Mouse (Mus musculus) neural tube, embryonic 14.5 days (tissue): ENCODE data around the gene Naa15. TPM values are rescaled to one million over a fixed set of nuclear protein-coding genes. Genes with fewer than 3 reads are reported as not detected.
A peak's percentile ranks its signal among the peaks of the same experiment; 100 is the strongest.

Source experiments
- ATAC-seq: fragments of 200-750 bp; cut with Nextera tagmentation; 2 replicates; pipeline ENCODE4 v1.8.0; 2017; ENCODE audit warnings: low read depth, mild to moderate bottlenecking, moderate TSS enrichment, moderate library complexity
- H3K27ac ChIP-seq: fragments of 300-500 bp; sonication (generic); 2 replicates; pipeline ENCODE4 v1.5.1; 2014; ENCODE audit warnings: low read depth, mild to moderate bottlenecking, control low read depth, low read length, moderate library complexity, mixed read lengths
- H3K27me3 ChIP-seq: fragments of 300-500 bp; sonication (generic); 2 replicates; pipeline ENCODE4 v1.6.1; 2014; ENCODE audit warnings: low read length; ENCODE audit not compliant: control insufficient read depth, insufficient read depth
- H3K36me3 ChIP-seq: fragments of 300-500 bp; sonication (generic); 2 replicates; pipeline ENCODE4 v1.6.1; 2014; ENCODE audit warnings: low read length, mixed read lengths; ENCODE audit not compliant: control insufficient read depth, insufficient read depth
- H3K4me1 ChIP-seq: fragments of 300-500 bp; sonication (generic); 2 replicates; pipeline ENCODE4 v1.6.1; 2014; ENCODE audit warnings: low read length; ENCODE audit not compliant: control insufficient read depth, insufficient read depth
- H3K4me2 ChIP-seq: fragments of 300-500 bp; sonication (generic); 2 replicates; pipeline ENCODE4 v1.6.1; 2014; ENCODE audit warnings: mild to moderate bottlenecking, low read depth, low read length, control low read depth
- H3K4me3 ChIP-seq: fragments of 300-500 bp; sonication (generic); 2 replicates; pipeline ENCODE4 v1.5.1; 2014; ENCODE audit warnings: low read depth, low read length, control low read depth, mixed read lengths
- H3K9ac ChIP-seq: fragments of 300-500 bp; sonication (generic); replicated peaks from 2 replicates; pipeline ENCODE4 v1.6.1; 2014; ENCODE audit warnings: low read depth, mild to moderate bottlenecking, control low read depth, low read length, mixed read lengths
- H3K9me3 ChIP-seq: fragments of 300-500 bp; sonication (generic); 2 replicates; pipeline ENCODE4 v1.6.1; 2016; ENCODE audit warnings: low read length; ENCODE audit not compliant: control insufficient read depth
- WGBS: fragments of 180-500 bp; shearing (Covaris S2); extraction: QIAGEN DNeasy Blood & Tissue Kit; methylation state at CpG from one replicate; pipeline ENCODE4 v1.1.7; 2014; 5-methylcytosine and 5-hydroxymethylcytosine counted together
- polyA plus RNA-seq: library from polyadenylated mRNA; unstranded; fragments of >200 nt; fragmentation: Nextera tagmentation; extraction: Ambion mirVana; gene quantifications from 2 replicates; pipeline ENCODE4 v1.2.1, GENCODE M21; 2014

The Naa15 gene
- polyA plus RNA-seq, 1 experiment from 2014 or later, result 37.2 TPM

DNA sequence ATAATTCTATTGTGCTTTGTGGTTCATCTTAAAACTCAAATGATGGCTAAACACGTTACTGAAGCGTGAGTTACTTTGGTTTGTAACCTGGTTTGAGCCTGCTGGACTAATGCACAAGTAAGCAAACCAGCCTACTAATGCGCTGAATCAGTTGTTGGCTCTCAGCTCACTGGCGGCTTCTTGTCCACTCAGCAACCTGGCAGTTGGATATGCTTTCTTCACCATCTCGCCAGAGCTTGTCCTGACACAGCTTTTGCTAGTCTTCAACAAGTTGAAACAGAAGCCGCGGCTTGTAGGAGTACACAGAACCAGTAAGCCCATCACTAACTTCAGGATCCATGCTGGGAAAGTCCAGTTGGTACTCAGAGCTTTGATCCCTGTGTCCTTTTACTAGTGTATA is 2.5 kb upstream of the Naa15 start:
- WGBS, result 96% methylated on average over 7 of the region's 7 CpGs
- no peak for ATAC-seq

GRCm38 (mm10) chr3:51413276-51413675 is 1.7 kb upstream of the Naa15 start:
- H3K9me3 ChIP-seq, result no peaks in the 10 kb centered on the region
- WGBS, result 94% methylated on average over 1 of the region's 1 CpGs
- ATAC-seq, result no peak
- H3K4me2 ChIP-seq, result no peak overlapping the region
- H3K4me1 ChIP-seq, result peaks cover 16% of the 10 kb centered on the region
- H3K9ac ChIP-seq, result no peak overlapping the region
- no peak overlapping the region for H3K4me3 ChIP-seq
- no peaks in the 10 kb centered on the region for H3K36me3 ChIP-seq
- H3K27me3 ChIP-seq, result no peaks in the 10 kb centered on the region
- H3K27ac ChIP-seq, result no peak overlapping the region

More for the DNA sequence above, 2.5 kb upstream of the Naa15 start:
- H3K9me3 ChIP-seq, result no peaks in the 10 kb centered on the region
- H3K9ac ChIP-seq, result no peak overlapping the region
- no peak overlapping the region for H3K27ac ChIP-seq
- no peaks in the 10 kb centered on the region for H3K36me3 ChIP-seq
- H3K27me3 ChIP-seq, result no peaks in the 10 kb centered on the region
- peaks cover 14% of the 10 kb centered on the region for H3K4me1 ChIP-seq
- H3K4me2 ChIP-seq, result no peak overlapping the region
- H3K4me3 ChIP-seq, result no peak overlapping the region

GRCm38 (mm10) chr3:51416073-51416363 is 1.1 kb downstream of the Naa15 start:
- H3K4me3 ChIP-seq, result peak overlapping the region; percentile 88
- peak overlapping the region; percentile 89 for H3K27ac ChIP-seq
- peak overlapping the region; percentile 96 for H3K4me2 ChIP-seq
- peak overlapping the region; percentile 95 for H3K9ac ChIP-seq
- 0% methylated on average over 29 of the region's 30 CpGs for WGBS
- no peaks in the 10 kb centered on the region for H3K9me3 ChIP-seq
- H3K4me1 ChIP-seq, result peaks cover 19% of the 10 kb centered on the region
- H3K36me3 ChIP-seq, result no peaks in the 10 kb centered on the region
- ATAC-seq, result peak; percentile 75
- H3K27me3 ChIP-seq, result no peaks in the 10 kb centered on the region

GRCm38 (mm10) chr3:51416364-51417134 is 1.6 kb downstream of the Naa15 start:
- ATAC-seq, result peak; percentile 54
- H3K4me2 ChIP-seq, result peak overlapping the region; percentile 96
- WGBS, result under 1% methylated on average over 66 of the region's 68 CpGs
- H3K4me1 ChIP-seq, result peaks cover 19% of the 10 kb centered on the region
- H3K27me3 ChIP-seq, result no peaks in the 10 kb centered on the region
- peak overlapping the region; percentile 89 for H3K27ac ChIP-seq
- H3K9ac ChIP-seq, result peak overlapping the region; percentile 95
- no peaks in the 10 kb centered on the region for H3K9me3 ChIP-seq
- peak overlapping the region; percentile 88 for H3K4me3 ChIP-seq
- no peaks in the 10 kb centered on the region for H3K36me3 ChIP-seq

- no peaks in the 10 kb centered on the region for H3K9me3 ChIP-seq
- peak overlapping the region; percentile 96 for H3K4me2 ChIP-seq
- H3K9ac ChIP-seq, result peak overlapping the region; percentile 95
- H3K4me1 ChIP-seq, result peaks cover 19% of the 10 kb centered on the region
- H3K36me3 ChIP-seq, result no peaks in the 10 kb centered on the region
- H3K4me3 ChIP-seq, result peak overlapping the region; percentile 88
- H3K27ac ChIP-seq, result peak overlapping the region; percentile 89; the same call in 1 of the 2 replicates
- no peak for ATAC-seq
- 11% methylated on average over 8 of the region's 8 CpGs for WGBS
- no peaks in the 10 kb centered on the region for H3K27me3 ChIP-seq
Measured at GRCm38 (mm10) chr3:51417135-51417458, 2.1 kb downstream of the Naa15 start.

- Histone ChIP-seq H3K4me3 (peak overlapping the region; percentile 88), H3K9me3 (no peaks in the 10 kb centered on the region), H3K27me3 (no peaks in the 10 kb centered on the region), H3K9ac (peak overlapping the region; percentile 95; the same call in 1 of the 2 replicates), H3K4me1 (peaks cover 19% of the 10 kb centered on the region), H3K4me2 (peak overlapping the region; percentile 96), H3K36me3 (no peaks in the 10 kb centered on the region), H3K27ac (no peak overlapping the region)
- WGBS, result 58% methylated on average over 2 of the region's 2 CpGs
- ATAC-seq, result no peak
Measured at GRCm38 (mm10) chr3:51417485-51417884, 2.5 kb downstream of the Naa15 start.

GRCm38 (mm10) chr3:51417966-51418365 is 3.0 kb downstream of the Naa15 start:
- Histone ChIP-seq H3K9me3 (no peaks in the 10 kb centered on the region), H3K9ac (0 out of 2 replicates have a peak overlapping the region, but pooled peaks have one; percentile 11), H3K27me3 (no peaks in the 10 kb centered on the region), H3K4me2 (peak overlapping the region; percentile 96; the same call in 1 of the 2 replicates), H3K27ac (no peak overlapping the region), H3K36me3 (no peaks in the 10 kb centered on the region), H3K4me1 (peaks cover 19% of the 10 kb centered on the region), H3K4me3 (no peak overlapping the region)
- 82% methylated on average over 2 of the region's 2 CpGs for WGBS
- ATAC-seq, result no peak

DNA sequence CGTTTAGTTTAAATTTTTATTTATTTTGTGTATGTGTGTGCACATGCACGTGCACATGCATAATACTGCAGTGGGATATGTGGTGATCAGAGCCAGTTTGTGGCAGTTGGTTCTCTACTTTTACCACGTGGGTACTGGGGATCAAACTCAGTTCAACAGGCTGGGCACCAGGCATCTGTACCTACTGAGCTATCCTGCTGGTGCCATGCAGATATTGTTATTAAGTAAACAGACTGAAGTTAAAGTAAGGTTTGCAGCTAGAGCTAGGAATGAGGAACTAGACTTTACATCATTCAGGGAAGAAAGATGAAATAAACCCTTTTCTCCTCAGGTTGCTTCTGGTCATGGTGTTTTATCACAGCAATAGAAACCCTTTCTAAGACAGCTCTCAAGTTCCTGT is 7.0 kb downstream of the Naa15 start:
- Histone ChIP-seq H3K4me1 (peaks cover 12% of the 10 kb centered on the region), H3K36me3 (no peaks in the 10 kb centered on the region), H3K27me3 (no peaks in the 10 kb centered on the region), H3K4me2 (no peak overlapping the region), H3K4me3 (no peak overlapping the region), H3K9ac (no peak overlapping the region), H3K27ac (no peak overlapping the region), H3K9me3 (no peaks in the 10 kb centered on the region)
- WGBS, result 84% methylated on average over 3 of the region's 3 CpGs
- no peak for ATAC-seq

GRCm38 (mm10) chr3:51425394-51425793 is 10.4 kb downstream of the Naa15 start:
- no peak overlapping the region for H3K4me3 ChIP-seq
- no peaks in the 10 kb centered on the region for H3K4me1 ChIP-seq
- no peaks in the 10 kb centered on the region for H3K27me3 ChIP-seq
- H3K36me3 ChIP-seq, result no peaks in the 10 kb centered on the region
- no peak overlapping the region for H3K27ac ChIP-seq
- H3K4me2 ChIP-seq, result no peak overlapping the region
- ATAC-seq, result no peak
- H3K9ac ChIP-seq, result no peak overlapping the region
- no peaks in the 10 kb centered on the region for H3K9me3 ChIP-seq
